Mouse (Mus musculus): ENCODE results near the gene Mapkapk5. TPM values are rescaled to one million over a fixed set of nuclear protein-coding genes. Genes with fewer than 3 reads are reported as not detected.

Mapkapk5 gene
- 10 to 100 TPM; 23.5 to 32.2 TPM for polyA plus RNA-seq (2017; shearing (Covaris generic))

- peak; percentile 86 for ATAC-seq
Observed at GRCm38 (mm10) chr5:121545793-121546529, at the start of gene Mapkapk5. Gene Mapkapk5 (minus strand): TSS chr5:121545905.

- ATAC-seq: no peak
Observed at GRCm38 (mm10) chr5:121594714-121595313, 49.1 kb upstream of the Mapkapk5 start.

DNA sequence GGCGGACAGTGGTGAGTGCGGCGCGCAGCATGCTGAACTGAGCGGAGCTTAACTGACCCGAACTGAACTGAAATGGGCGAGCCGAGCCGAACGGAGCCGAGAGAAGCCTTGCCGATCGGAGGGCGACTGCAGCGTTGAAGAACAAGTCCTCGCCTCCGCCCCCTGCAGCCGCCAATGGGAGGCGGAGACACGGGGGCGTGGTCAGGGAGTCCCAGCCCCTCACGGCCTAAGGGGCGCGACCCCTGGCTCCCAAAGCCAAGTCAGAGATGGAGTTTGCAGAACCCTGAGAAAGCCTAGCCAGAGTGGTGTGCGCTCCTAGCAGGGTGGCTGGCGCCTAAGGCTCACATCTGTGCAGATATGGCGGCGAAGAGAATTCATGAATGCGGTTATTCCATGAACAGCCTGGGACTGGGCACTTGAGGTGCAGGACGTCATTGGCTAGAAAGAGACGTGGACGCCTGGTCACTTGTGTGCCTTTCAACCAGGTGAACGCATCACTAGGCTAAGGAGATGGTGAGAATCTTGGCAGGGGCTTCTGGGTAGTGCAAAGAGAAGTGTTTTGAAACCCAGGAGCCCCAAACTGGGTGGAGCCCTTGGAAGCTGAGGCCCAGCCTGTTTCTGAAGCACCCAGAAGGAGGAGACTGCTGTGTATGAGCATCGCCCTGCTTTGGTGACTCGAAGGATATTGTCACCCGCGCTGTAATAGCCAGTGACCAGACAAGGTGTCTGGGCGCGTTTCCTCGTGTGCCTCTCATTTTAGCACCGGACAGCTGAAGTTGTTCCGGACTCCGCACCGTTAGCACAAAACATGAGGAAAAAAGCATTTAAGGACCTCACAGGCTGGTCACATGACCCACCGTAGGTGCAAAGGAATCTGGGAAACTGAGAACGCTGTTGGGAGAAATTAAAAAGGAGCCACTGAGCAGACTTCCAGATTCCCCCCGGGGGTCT lies 48.0 kb upstream of the Mapkapk5 start, which contains the start of gene Aldh2:
Aldh2 (minus strand) TSS at position 374 of the 951 bp plus-strand sequence.
- peak; percentile 87 for ATAC-seq

DNA sequence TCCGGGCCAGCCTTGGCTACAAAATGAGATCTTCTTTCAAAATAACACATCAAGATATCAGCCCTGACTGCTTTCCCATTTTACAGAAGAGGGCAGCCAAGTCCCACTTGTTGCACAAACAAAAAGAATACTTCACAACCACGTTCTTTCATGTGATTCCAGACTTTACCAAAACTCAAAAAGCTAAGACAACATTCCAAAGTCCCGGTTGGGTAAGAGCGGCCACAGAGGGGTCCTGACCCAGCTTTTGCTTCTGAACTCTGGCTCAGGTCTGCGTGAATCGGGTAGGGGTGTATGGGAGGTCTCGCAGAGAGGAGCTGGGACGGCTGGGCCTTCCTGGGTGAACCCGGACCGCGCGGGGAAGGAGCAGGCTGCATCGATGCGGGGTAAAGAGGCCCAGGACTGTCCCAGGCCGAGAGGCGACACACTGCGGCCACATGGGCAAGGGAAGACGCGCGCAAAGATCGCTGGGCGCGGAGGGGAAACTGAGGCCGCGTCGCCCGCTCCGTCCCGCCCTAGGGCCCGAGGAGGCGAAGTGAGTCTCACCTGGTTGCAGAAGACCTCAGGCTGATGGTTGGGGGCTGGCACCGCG lies 47.2 kb upstream of the Mapkapk5 start:
- peak; percentile 19 for ATAC-seq

- no peak for ATAC-seq
Observed at GRCm38 (mm10) chr5:121592064-121592815, 46.5 kb upstream of the Mapkapk5 start.

DNA sequence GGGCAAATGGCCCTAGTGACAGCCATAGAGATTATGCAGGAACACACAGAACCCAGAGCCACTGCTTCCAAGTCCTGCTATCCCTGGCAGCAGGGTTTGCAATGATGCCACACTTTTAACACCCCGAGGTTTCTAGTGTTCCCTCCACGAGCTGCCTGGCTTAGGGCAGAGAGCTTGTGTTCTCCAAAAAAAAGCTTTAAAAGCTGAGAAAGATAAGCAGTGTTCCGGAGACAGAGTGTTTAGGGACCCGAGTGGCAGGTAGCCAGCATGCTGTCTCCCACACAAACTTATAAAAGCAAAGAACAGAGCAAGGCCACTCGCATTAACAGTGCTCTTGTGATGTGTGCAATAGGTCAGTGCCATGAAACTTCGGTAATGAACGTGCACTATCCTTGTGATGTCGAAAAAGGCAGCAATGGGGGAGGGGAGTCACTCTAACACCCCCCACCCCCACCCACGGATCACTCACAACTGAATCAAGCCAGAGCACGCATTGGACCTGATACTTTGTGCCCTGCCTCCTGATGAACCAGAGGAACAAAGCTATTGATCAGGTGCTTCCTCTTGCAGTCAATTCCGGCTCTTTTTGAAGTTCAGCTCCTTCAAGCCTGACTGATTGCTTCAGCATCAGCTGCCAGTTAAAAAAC lies 45.8 kb upstream of the Mapkapk5 start:
- no peak for ATAC-seq

DNA sequence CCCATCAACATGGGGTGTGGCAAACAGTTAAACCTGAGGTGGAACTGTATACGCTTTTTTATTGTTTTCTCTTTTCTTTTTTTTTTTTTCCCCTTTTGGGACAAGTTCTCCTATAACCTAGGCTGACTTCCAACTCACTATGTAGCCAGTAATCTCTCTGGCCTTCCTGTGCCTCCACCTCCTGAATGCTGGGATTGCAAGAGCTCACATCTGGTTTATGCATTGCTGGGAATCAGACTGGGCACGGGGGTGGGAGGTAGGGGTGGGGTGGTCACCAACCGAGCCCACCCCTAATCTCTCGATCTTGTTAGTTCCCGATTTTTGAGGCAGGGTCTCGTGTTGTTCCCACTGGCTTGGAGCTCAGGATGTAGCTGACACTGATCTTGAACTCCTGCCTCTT lies 44.2 kb upstream of the Mapkapk5 start:
- ATAC-seq: no peak

GRCm38 (mm10) chr5:121586400-121587039 lies 40.8 kb upstream of the Mapkapk5 start:
- peak; percentile 43 for ATAC-seq

GRCm38 (mm10) chr5:121585699-121586098 lies 40.0 kb upstream of the Mapkapk5 start:
- ATAC-seq: no peak

- ATAC-seq: no peak
Observed at GRCm38 (mm10) chr5:121585005-121585404, 39.3 kb upstream of the Mapkapk5 start.

DNA sequence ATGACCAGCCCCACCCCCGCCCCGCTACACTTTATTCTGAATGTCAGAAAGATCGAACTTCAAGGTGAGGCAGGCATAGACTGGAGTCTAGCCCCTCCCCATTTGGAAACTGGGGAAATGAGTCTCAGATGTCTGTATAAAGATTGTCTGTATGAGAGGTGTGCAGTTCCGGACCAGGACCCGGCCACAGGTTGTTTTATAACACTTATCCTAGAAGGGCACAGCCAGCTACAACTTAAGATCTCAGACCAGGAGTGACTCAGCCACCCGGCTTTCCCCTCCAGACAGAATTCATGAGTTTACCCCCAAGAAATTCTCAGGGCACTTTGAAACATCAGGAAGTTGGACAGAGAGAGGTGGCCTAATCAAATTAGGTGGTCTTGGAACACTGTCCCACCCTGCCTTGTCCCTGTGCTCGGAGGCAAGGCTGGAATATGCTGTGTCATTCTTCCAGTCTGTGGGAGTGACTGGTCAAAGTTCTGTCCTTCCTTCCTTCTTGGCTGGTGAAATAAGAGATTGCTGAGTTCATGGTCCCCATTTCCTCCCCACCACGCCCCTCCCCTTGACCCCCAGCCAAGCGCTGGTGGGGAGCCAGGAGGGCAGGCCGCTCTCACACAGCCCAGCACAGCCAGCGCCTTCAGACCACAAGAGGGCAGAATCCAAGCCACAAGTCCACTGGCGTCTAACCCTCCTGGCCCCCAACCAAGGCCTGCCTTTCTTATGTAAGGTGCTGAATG lies 38.2 kb upstream of the Mapkapk5 start:
- no peak for ATAC-seq

- no peak for ATAC-seq
Observed at GRCm38 (mm10) chr5:121581945-121582344, 36.2 kb upstream of the Mapkapk5 start.

DNA sequence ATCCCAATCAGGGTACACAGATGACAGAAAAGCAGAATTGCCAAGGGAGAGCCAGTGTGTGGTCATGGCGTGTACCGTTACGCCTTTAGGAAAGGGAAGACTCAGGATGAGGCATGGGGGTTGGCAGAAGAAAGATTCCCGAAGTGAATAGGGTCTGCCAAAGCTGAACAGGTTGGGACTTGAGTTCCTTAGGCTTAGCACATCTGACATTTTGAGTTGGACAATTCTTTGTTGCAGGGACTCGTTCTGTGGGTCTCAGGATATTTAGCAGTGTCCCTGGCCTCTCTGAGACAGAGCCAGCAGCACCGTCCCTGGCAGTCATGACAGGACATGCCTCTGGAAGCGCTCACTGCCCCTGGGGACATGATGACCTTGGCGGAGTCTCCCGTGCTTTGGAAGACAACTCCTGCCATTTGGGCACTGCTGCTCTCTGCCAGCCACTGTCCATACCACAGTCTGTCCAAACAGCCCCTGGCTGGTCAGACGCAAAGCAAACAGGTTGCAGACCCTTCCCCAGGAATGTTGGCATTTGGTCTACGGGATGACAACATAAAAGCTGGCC lies 31.3 kb upstream of the Mapkapk5 start:
- ATAC-seq: no peak

GRCm38 (mm10) chr5:121575867-121576266 lies 30.2 kb upstream of the Mapkapk5 start:
- no peak for ATAC-seq

DNA sequence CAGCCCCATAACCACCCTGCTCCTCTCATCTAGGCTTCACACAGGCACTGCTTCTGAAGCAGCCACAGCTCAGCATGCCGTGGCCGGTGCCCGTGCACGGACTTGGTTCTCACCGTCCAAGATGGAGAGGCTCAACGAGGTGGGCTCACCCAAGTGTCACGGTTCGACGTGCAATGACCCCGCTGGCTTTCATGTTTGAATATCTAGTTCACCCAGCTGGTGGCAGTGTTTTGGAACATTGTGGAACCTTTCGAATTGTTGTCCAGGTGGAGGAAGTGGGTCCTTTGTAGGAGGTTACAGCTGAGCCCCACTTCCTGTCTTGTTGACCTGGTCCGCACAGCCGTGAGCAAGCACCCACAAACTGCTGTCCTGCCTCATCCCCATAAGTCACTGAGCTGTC lies 28.4 kb upstream of the Mapkapk5 start:
- no peak for ATAC-seq

- ATAC-seq: no peak
Observed at GRCm38 (mm10) chr5:121570787-121571186, 25.1 kb upstream of the Mapkapk5 start.

DNA sequence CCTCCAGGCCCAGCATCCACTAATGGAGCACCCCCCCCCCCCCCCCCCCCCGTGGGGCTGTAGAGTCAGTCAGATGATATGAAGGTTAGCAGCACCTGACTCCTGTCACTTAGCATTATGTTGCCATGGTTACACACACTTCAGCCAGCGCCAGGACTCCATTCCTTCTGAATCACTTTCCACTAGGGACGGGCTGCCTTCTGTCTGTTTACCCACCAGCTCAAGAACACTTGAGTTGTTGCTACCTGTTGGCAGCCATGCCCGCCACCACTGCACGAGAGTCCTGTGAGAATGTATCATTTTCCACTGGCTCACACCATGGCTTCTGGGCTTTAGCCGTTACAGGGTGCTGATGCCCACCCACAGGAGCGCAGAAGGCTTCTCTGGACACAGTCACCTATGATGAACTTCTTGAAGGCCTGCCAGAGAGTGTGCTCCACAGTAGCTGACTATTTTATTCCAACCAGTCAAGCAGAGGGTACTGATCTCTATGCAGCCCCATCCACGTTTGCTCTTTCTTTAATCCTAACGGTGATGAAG lies 24.2 kb upstream of the Mapkapk5 start:
- ATAC-seq: no peak

- no peak for ATAC-seq
Observed at GRCm38 (mm10) chr5:121566035-121566681, 20.5 kb upstream of the Mapkapk5 start.

GRCm38 (mm10) chr5:121564468-121564895 lies 18.8 kb upstream of the Mapkapk5 start:
- peak; percentile 92 for ATAC-seq
